Mouse (Mus musculus) lung, adult 2 months (tissue): ENCODE measurements around the gene Trip10.

ENCODE experiments used
- CTCF ChIP-seq: fragments of 200-500 bp; IDR thresholded peaks from 2 replicates; pipeline ENCODE4 v1.5.1; 2011; ENCODE audit warnings: mild to moderate bottlenecking, low read length, control low read depth; ENCODE audit not compliant: insufficient read depth
- POLR2A ChIP-seq: fragments of 200-500 bp; IDR thresholded peaks from 2 replicates; pipeline ENCODE4 v1.6.1; 2011; ENCODE audit warnings: low read depth, mild to moderate bottlenecking, control low read depth, low read length, borderline replicate concordance; ENCODE audit errors: extremely low read depth

DNA sequence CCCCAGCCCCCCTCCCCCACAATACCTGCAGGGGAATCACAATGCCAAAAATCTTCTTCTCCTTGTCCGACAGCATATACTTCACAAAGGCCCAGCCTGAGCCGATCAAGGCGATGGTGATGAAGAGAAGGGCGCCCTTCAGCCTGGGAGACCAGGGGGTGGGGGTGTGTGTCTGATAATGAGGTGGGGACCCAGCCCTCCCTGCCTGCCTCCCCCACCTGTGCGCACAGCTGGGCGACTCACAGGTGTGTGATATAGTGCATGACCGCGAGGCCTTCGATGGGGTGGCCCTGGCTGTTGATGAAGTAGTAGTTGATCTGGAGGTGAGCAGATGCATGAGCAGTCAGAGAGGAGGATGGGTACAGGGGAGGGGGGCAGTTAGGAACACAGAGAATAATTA lies 12.1 kb upstream of the Trip10 start:
- TF ChIP-seq CTCF (no peak), POLR2A (no peak)
